Mouse (Mus musculus) MEL (cell line): ENCODE data around the gene Ror1. TPM values are rescaled to one million over a fixed set of nuclear protein-coding genes. Genes with fewer than 3 reads are reported as not detected.

Experiments
- DNase-seq: peaks from one replicate; pipeline ENCODE4 v3.0.0; 2011; ENCODE audit warnings: low read depth, low spot score
- H3K27ac ChIP-seq: 2 replicates; pipeline ENCODE4 v1.5.1; 2012; ENCODE audit warnings: low read depth, mild to moderate bottlenecking, control low read depth, low read length, moderate library complexity; ENCODE audit not compliant: control insufficient read depth
- H3K27me3 ChIP-seq, 2 experiments: fragments of 150-350 bp in 1 of 2; sonication (generic) in 1 of 2; 2 replicates each; pipeline ENCODE4 v1.6.1; 2012; ENCODE audit warnings: low read length in 2 of 2, mild to moderate bottlenecking in 2 of 2, improper control_type of control experiment in 1 of 2, moderate library complexity in 1 of 2; ENCODE audit not compliant: insufficient read depth in 2 of 2, control insufficient read depth in 1 of 2
- H3K36me3 ChIP-seq, 2 experiments: 2 replicates each; pipeline ENCODE4 v1.6.1; 2012 to 2014; ENCODE audit warnings: low read length in 2 of 2, improper control_type of control experiment in 1 of 2, inconsistent platforms in 1 of 2, mild to moderate bottlenecking in 1 of 2; ENCODE audit not compliant: insufficient read depth in 2 of 2, control insufficient read depth in 1 of 2
- H3K4me1 ChIP-seq, 2 experiments: fragments of 150-350 bp in 1 of 2; sonication (generic) in 1 of 2; 2 replicates each; pipeline ENCODE4 v1.6.1; 2012; ENCODE audit warnings: low read length in 2 of 2, improper control_type of control experiment in 1 of 2, mild to moderate bottlenecking in 1 of 2; ENCODE audit not compliant: insufficient read depth in 2 of 2, control insufficient read depth in 1 of 2
- H3K4me3 ChIP-seq, 2 experiments: fragments of 150-350 bp in 1 of 2; sonication (generic) in 1 of 2; 2 replicates each; pipeline ENCODE4 v1.5.1; 2012; ENCODE audit warnings: low read depth in 2 of 2, low read length in 2 of 2, mild to moderate bottlenecking in 2 of 2, moderate library complexity in 2 of 2, control low read depth in 1 of 2, improper control_type of control experiment in 1 of 2; ENCODE audit not compliant: control insufficient read depth in 1 of 2, insufficient read depth in 1 of 2
- H3K79me2 ChIP-seq: 2 replicates; pipeline ENCODE4 v1.6.1; 2012; ENCODE audit warnings: mild to moderate bottlenecking, low read length, moderate library complexity; ENCODE audit not compliant: control insufficient read depth, poor library complexity, insufficient read depth
- H3K9ac ChIP-seq: 2 replicates; pipeline ENCODE4 v1.6.1; 2012; ENCODE audit warnings: low read depth, mild to moderate bottlenecking, control low read depth, low read length, moderate library complexity; ENCODE audit not compliant: control insufficient read depth, poor library complexity, severe bottlenecking
- H3K9me3 ChIP-seq: fragments of 150-350 bp; sonication (generic); replicated peaks from 2 replicates; pipeline ENCODE4 v1.6.1; 2012; ENCODE audit warnings: mild to moderate bottlenecking, low read length, improper control_type of control experiment, moderate library complexity; ENCODE audit not compliant: insufficient read depth
- BHLHE40 ChIP-seq: IDR thresholded peaks from 2 replicates; pipeline ENCODE4 v1.6.1; 2012; ENCODE audit warnings: low read depth, mild to moderate bottlenecking, inconsistent platforms, low read length, improper control_type of control experiment, borderline replicate concordance
- CHD2 ChIP-seq: IDR thresholded peaks from 2 replicates; pipeline ENCODE4 v1.6.1; 2011; ENCODE audit warnings: low read length, improper control_type of control experiment
- E2F4 ChIP-seq: IDR thresholded peaks from 2 replicates; pipeline ENCODE4 v1.6.1; 2011; ENCODE audit warnings: low read depth, low read length, improper control_type of control experiment, borderline replicate concordance
- HCFC1 ChIP-seq: IDR thresholded peaks from 2 replicates; pipeline ENCODE4 v1.6.1; 2012; ENCODE audit warnings: low read depth, mild to moderate bottlenecking, inconsistent platforms, low read length, improper control_type of control experiment, moderate library complexity
- KAT2A ChIP-seq: conservative IDR thresholded peaks from 2 replicates; pipeline ENCODE4 v1.6.1; 2012; ENCODE audit warnings: low read depth, low read length, improper control_type of control experiment, inconsistent platforms
- MAX ChIP-seq: IDR thresholded peaks from 2 replicates; pipeline ENCODE4 v1.6.1; 2011; ENCODE audit warnings: low read length, improper control_type of control experiment
- MYB ChIP-seq: IDR thresholded peaks from 2 replicates; pipeline ENCODE4 v1.6.1; 2011; ENCODE audit warnings: mild to moderate bottlenecking, low read depth, low read length, improper control_type of control experiment
- MYC ChIP-seq: IDR thresholded peaks from 2 replicates; pipeline ENCODE4 v1.6.1; 2011; ENCODE audit warnings: low read depth, mild to moderate bottlenecking, low read length, improper control_type of control experiment, moderate library complexity
- NRF1 ChIP-seq: IDR thresholded peaks from 2 replicates; pipeline ENCODE4 v1.6.1; 2014; ENCODE audit warnings: low read depth, mild to moderate bottlenecking, inconsistent platforms, low read length, improper control_type of control experiment, moderate library complexity; ENCODE audit not compliant: poor library complexity, insufficient read depth, severe bottlenecking
- POLR2AphosphoS2 ChIP-seq: IDR thresholded peaks from 2 replicates; pipeline ENCODE4 v1.6.1; 2011; ENCODE audit warnings: low read length, improper control_type of control experiment
- SIN3A ChIP-seq: IDR thresholded peaks from 2 replicates; pipeline ENCODE4 v1.6.1; 2012; ENCODE audit warnings: low read length, improper control_type of control experiment, inconsistent platforms
- SMC3 ChIP-seq: IDR thresholded peaks from 2 replicates; pipeline ENCODE4 v1.6.1; 2011; ENCODE audit warnings: low read depth, low read length, improper control_type of control experiment
- TAL1 ChIP-seq: IDR thresholded peaks from 2 replicates; pipeline ENCODE4 v1.6.1; 2012; ENCODE audit warnings: mild to moderate bottlenecking, inconsistent platforms, low read length, moderate library complexity, mixed read lengths
- TCF12 ChIP-seq: IDR thresholded peaks from 2 replicates; pipeline ENCODE4 v1.6.1; 2014; ENCODE audit warnings: low read depth, mild to moderate bottlenecking, inconsistent platforms, low read length, improper control_type of control experiment, moderate library complexity
- USF1 ChIP-seq: IDR thresholded peaks from 2 replicates; pipeline ENCODE4 v1.6.1; 2014; ENCODE audit warnings: low read depth, mild to moderate bottlenecking, inconsistent platforms, low read length, improper control_type of control experiment, moderate library complexity
- USF2 ChIP-seq, 2 experiments: IDR thresholded peaks; 2 replicates each; pipeline ENCODE4 v1.6.1; 2011 to 2012; ENCODE audit warnings: improper control_type of control experiment in 2 of 2, low read length in 2 of 2, borderline replicate concordance in 1 of 2, inconsistent platforms in 1 of 2, low read depth in 1 of 2, mild to moderate bottlenecking in 1 of 2; ENCODE audit not compliant: insufficient read depth in 1 of 2
- ZC3H11A ChIP-seq: IDR thresholded peaks from 2 replicates; pipeline ENCODE4 v1.6.1; 2012; ENCODE audit warnings: low read depth, mild to moderate bottlenecking, inconsistent platforms, low read length, improper control_type of control experiment
- ZKSCAN1 ChIP-seq: IDR thresholded peaks from 2 replicates; pipeline ENCODE4 v1.6.1; 2012; ENCODE audit warnings: low read depth, mild to moderate bottlenecking, inconsistent platforms, low read length, improper control_type of control experiment, moderate library complexity
- polyA plus RNA-seq, 2 experiments: library from polyadenylated mRNA; stranded (reverse) in 1 of 2; unstranded in 1 of 2; fragments of >175 nt in 1 of 2; fragments of >200 nt in 1 of 2; gene quantifications; 2 replicates each; pipeline versions ENCODE4 v1.2.1 to v1.2.4; 2012; ENCODE audit warnings: low replicate concordance in 2 of 2, low read depth in 1 of 2; ENCODE audit not compliant: insufficient read length in 2 of 2, insufficient read depth in 1 of 2, missing spikeins in 1 of 2
- total RNA-seq: library from RNA; depleted of rRNA; stranded (reverse); fragments of 300-350 nt; gene quantifications from 2 replicates; pipeline ENCODE4 v1.2.3, GENCODE M21; 2012

Gene Ror1
- total and polyA plus RNA-seq, 3 experiments: not detected

DNA sequence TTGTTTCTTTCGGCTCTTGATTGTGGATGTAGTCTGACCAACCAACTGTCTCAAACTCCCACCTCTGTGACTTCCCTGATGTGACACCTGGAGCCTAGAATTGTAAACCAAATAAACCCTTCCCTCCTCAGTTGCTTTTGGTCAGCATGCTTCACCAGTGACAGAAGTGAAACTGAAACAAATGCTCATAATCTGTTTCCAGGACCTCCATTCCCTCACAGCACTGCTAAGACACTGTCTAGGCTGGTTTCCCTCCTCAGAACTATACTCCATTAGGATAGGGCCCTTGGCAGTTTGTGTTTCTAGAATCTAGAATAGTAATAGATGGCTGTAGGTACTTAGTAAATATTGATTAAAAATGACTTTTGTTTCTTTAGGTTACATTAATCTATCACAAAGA is 168.3 kb downstream of the Ror1 start:
- H3K4me3 ChIP-seq: no peak overlapping the region
- no peaks in the 10 kb centered on the region for H3K9me3 ChIP-seq
- H3K9ac ChIP-seq: no peak overlapping the region
- H3K36me3 ChIP-seq: no peaks in the 10 kb centered on the region
- no peak for DNase-seq
- H3K4me1 ChIP-seq: no peaks in the 10 kb centered on the region
- no peak overlapping the region for H3K27ac ChIP-seq
- no peaks in the 10 kb centered on the region for H3K27me3 ChIP-seq
- no peaks in the 10 kb centered on the region for H3K79me2 ChIP-seq
- TF ChIP-seq MAX (no peak), USF2 (IDR thresholded peaks at IDR 0.05; ENCODE audit: borderline replicate concordance in 1 of 2, insufficient read depth in 1 of 2, low read depth in 1 of 2, low read length in 2 of 2) (no peak), E2F4 (no peak), SMC3 (no peak)
- TF ChIP-seq, all 39 proteins: peak for 0

DNA sequence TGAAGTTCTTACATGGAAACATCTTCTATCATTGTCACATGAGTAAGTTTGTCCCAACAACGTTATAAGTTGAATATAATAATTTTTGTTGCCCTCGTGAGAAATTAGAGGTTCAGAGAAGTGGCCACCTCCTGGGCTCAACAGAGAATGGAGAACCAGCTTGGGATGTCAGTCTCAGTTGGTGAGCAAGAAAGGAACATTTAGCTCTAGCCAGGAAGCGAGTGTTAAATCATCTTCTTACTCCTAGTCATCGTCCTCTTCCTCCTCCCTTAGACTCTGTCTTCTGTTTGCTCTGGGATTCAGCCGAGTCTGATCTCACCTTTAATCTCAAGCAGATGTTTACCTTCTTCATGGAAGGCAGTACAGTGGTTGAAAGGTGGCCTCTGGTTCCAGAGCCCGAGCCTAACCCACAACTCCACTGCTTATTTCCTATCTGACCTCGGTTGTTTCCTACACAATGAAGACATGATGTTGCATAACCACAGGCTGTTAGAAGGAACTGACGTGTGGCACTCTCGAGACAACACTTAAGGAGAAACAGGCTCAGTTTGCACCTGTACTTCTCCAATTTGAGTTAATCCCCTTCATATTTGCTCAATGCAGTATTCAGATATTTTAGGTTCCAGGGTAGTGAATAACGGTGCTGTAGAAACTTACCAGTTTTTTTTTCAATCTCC is 175.6 kb downstream of the Ror1 start:
- Histone ChIP-seq H3K9ac (no peak overlapping the region), H3K4me3 (no peak overlapping the region), H3K27ac (no peak overlapping the region), H3K4me1 (no peaks in the 10 kb centered on the region), H3K79me2 (no peaks in the 10 kb centered on the region), H3K27me3 (no peaks in the 10 kb centered on the region), H3K36me3 (no peaks in the 10 kb centered on the region), H3K9me3 (no peaks in the 10 kb centered on the region)
- TF ChIP-seq BHLHE40 (no peak), KAT2A (no peak), CHD2 (no peak), ZKSCAN1 (no peak), TCF12 (no peak), SIN3A (no peak), MYC (no peak)
- DNase-seq: no peak

DNA sequence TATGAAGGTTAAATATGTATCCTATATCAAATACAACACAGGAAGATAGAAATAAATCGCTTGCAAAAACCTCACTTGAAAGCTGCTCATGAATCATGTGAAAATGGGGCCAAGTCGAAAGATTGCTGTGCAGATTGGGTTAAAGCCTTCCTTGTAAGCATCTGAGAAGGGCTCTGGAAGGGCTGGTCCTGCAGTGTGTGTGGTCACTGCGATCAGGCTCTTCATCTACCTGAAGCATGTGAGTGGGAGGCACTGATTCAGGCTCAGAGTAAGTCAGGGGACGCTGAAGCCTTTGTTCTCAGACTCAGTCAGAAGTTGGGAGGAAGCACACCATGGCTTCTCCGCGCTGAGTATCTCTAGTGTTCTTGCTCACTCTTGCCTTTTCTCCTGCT is 176.1 kb downstream of the Ror1 start:
- no peak for DNase-seq
- Histone ChIP-seq H3K27ac (no peak overlapping the region), H3K27me3 (no peaks in the 10 kb centered on the region), H3K4me1 (no peaks in the 10 kb centered on the region), H3K4me3 (no peak overlapping the region), H3K36me3 (no peaks in the 10 kb centered on the region), H3K9me3 (no peaks in the 10 kb centered on the region), H3K9ac (no peak overlapping the region), H3K79me2 (no peaks in the 10 kb centered on the region)
- TF ChIP-seq USF1 (no peak), MYB (no peak), NRF1 (no peak), HCFC1 (no peak), ZC3H11A (no peak), BHLHE40 (no peak), TCF12 (no peak), SMC3 (no peak), TAL1 (no peak), MAX (no peak), E2F4 (no peak), POLR2AphosphoS2 (no peak)
